Mouse (Mus musculus) A20 (cell line): Measurements from ENCODE around the gene Khdc3.
"Not testable (repeated sequence)": the region's sequence is repeated elsewhere in the genome, so short reads cannot be mapped to it uniquely, and the experiment has no call there.

Experiments
- DNase-seq: peaks from one replicate; pipeline ENCODE4 v3.0.0-alpha.2; 2011; ENCODE audit warnings: low read depth, low spot score

Gene Khdc3

DNA sequence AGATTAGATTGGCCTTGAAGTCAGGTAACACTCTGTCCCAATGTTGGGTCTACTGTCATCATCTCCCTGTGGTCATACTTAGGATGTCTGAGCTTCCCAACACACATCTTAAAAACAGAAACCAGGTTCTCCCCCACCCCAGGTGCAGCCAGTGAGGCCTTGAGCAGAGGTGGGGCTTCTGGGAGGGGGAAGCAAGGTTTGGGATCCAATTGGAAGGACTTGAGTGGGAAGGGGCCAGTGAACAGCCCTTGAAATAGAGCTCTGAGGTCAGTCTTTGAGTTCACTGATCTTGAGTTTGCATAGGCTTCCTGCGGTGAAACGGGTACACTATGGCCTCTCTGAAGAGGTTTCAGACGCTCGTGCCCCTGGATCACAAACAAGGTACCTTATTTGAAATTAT lies 545 bp downstream of the Khdc3 start, which contains the start of gene Gm20509:
TSS of gene Gm20509 (plus strand) at position 290 of the 400 bp plus-strand sequence.
- DNase-seq = no peak

DNA sequence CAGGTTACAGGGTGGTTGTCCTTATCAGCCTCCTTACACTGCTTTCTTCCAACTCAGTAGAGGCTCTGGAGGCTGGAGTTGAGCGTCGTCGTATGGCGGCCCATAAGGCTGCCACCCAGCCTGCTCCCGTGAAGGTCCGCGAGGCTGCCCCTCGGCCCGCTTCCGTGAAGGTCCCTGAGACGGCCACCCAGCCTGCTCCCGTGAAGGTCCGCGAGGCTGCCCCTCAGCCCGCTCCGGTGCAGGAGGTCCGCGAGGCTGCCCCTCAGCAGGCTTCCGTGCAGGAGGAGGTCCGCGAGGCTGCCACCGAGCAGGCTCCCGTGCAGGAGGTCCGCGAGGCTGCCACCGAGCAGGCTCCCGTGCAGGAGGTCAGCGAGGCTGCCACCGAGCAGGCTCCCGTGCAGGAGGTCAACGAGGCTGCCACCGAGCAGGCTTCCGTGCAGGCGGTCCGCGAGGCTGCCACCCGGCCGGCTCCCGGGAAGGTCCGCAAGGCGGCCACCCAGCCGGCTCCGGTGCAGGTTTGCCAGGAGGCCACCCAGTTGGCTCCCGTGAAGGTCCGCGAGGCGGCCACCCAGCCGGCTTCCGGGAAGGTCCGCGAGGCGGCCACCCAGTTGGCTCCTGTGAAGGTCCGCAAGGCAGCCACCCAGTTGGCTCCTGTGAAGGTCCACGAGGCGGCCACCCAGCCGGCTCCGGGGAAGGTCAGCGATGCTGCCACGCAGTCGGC lies 1.7 kb downstream of the Khdc3 start:
- DNase-seq = no peak

DNA sequence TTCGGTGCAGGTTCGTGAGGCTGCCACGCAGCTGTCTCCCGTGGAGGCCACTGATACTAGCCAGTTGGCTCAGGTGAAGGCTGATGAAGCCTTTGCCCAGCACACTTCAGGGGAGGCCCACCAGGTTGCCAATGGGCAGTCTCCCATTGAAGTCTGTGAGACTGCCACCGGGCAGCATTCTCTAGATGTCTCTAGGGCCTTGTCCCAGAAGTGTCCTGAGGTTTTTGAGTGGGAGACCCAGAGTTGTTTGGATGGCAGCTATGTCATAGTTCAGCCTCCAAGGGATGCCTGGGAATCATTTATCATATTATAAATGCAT lies 2.2 kb downstream of the Khdc3 start:
- no peak for DNase-seq

DNA sequence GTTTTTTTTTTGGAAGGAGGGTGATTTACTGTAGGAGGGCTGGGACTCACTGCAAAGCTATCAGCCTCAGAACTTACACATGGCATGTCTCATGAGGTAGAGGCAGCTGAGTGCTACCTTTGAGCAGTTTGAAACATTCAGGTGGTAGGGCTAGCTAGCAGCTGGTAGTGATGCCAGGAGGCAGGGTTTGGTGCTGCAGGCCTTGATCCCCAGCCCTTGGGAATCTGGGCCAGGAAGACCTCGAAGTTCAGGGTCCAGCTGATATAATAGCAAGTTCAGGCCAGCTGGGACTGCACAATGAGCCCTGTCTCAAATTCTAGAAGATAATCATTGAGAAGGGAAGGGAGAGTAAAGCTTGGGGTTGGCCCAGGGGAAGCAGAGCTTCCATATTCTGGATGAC lies 3.5 kb downstream of the Khdc3 start:
- DNase-seq = no peak

DNA sequence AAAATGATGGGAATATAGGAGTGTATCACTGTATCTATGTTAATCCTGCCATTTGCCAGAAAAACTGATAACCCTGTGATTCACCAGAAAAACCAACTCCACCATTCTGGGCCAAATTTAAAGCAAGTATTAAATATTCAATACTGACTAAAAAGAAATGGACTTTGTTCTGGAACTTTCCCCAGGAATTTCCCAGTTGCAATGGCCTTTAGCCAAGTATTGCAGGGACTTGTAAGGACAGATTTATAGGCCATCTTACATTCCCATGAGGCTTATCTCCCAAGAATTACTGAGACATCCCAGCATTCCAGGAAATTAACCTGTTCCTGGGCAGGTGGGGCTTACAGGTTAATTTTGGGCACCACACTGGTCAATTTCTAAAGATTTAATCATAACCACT lies 4.1 kb downstream of the Khdc3 start:
- no peak for DNase-seq

DNA sequence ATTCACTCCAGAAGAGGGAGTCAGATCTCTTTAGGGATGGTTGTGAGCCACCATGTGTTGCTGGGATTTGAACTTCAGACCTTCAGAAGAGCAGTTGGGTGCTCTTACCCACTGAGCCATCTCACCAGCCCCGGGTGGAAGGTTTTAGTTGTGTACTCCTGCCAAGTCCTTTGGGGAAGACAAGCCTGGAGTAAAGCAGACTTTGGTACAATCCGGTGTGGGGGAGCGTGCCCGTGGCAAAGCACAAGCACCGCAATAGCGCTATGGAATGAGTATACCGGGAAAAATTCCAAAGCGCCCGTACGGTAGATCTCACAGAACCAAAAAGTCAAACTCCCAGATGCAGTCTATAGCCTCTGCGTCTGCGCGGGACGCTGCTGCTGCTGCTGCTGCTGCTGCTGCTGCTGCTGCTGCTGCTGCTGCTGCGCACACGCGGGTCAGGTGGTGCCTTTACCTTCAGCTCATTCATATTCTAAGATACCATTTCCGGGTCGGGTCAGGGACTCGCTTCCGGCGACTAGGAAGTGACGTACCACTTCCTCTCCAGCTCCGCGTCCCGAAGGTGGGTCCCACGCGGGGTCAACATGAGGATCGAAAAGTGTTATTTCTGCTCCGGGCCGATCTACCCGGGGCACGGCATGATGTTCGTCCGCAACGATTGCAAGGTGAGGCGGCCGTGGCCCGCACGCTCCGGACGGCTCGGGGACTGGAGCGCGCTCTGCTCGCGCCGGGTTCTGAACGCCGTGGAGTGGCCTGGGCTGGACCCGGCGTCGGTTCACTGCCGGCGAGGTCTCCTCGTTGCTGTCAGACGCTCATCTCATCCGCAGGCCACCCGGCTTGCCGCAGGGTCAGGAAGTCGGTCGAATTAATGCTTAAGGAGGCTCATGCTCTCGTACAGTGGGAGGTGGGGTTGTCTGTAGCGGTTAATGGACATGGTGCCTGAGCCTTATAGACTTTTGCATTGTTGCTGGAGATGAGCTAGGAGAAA lies 11.6 kb downstream of the Khdc3 start, which contains the start of gene Rsl24d1:
TSS of gene Rsl24d1 (plus strand) at position 508 of the 988 bp plus-strand sequence.
- peak; percentile 93 for DNase-seq

DNA sequence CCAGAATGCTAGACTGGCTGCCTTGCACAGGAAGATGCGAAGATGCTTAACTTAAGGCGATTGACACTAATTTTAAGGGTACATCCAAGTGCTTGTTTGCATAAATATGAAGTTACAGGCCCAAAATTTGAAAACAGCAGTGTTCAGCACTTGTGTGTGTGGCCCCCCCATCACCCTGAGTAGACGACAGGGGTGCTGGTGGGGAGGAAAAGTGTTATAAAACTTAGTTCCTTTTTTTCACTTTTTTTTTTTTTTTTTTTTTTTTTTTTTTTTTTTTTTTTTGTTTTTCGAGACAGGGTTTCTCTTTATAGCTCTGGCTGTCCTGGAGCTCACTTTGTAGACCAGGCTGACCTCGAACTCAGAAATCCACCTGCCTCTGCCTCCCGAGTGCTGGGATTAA lies 15.1 kb downstream of the Khdc3 start:
- DNase-seq = not testable (repeated sequence)

DNA sequence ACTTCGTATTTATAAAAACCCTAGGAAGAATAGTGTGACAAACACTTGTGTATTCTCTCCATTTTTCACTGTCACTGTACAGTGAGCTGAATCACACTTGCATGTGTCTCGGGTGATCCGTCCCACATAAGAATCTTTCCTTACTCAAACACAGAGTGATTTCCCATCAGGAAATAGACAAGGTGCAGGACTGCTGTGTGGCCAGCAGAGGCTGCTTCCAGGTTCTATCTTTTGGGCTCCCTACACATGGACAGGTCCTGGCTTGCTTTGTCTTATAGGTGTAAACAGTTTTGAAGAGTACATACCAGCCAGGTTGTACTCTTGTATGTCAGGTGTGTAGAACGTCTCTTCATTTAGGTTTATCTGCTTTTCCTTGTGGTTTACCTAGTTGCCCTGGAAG lies 16.4 kb downstream of the Khdc3 start:
- DNase-seq = no peak

DNA sequence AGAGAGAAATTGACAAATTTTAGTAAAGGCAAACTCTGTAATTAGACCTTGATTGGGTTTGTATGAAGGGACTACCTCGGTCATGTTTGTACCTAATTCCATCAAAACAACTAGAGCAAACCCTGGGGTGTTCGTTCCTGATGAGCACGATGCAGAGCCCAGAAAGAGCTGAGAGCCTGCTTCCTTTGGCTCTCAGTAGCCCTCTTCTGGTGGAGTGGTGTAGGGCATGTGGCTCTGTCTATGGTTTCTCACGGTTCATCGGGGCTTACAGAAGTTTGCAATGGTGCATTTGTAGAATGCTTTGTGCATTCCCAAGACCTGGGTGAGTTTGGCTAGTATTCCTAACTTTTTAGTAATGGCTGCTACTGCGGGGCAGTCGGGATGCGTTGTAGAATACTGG lies 20.1 kb downstream of the Khdc3 start:
- DNase-seq = peak; percentile 31

DNA sequence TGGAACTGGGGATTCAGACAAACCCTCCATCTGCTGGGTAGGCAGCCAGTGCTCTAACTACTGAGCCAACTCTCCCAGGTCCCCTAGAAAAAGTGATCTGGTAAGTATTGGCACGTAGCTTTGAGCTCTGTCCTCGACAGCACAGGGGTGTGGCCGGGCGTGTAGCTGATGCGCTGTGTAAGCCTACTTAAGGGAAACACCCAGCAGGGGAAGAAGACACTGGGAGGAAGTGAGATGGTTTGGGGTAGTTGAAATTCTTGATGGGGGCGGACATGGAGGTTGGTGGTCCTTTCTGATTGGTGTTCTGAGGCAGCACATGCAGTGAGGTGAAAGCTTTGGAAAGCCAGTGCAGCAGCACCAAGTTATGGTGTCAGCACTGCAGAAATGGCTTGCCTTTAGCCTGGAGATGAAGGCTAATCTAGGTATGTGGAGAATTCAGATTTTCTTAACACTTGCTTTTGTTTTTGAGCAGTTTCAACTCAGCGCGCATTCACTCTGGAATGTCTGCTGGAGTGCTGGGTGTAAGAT lies 23.5 kb downstream of the Khdc3 start:
- DNase-seq = no peak

DNA sequence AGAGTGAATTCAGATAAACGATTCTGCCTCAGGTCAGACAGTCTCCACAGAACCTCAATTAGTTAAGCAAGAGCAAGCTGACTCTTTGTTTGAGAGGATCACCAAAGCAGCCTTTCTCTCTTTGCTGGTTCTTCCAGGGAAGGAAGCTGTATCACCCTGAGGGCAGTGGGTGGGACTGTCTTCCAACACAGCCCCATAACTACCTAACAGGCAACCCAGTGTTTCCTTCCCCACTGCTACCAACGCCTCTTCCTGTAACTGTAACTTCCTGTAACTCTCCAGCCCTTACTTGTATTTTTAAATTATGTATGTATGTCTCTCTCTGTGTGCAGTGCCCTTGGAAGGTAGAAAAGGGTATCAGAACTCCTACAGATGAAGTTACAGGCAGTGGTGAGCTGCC lies 25.8 kb downstream of the Khdc3 start:
- no peak for DNase-seq

DNA sequence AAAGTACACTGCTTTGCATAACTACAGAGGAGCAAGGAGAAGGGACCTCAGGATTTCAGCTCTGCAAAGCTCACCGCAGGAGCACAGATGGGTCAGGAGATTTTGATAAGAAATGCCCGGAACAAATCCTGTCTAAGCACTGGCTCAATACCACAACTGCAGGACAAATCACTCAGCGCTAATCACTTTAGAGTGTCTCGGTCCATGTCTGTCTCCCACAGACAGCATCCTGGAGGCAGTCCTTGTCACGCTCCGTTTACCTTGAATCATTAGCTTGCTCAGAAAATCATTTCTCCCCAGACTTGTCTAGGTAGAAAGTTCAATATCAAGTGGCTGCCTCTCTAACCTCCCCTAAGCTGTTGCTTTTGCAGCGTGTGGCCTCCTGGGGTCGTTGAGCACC lies 28.2 kb downstream of the Khdc3 start:
- DNase-seq = no peak

DNA sequence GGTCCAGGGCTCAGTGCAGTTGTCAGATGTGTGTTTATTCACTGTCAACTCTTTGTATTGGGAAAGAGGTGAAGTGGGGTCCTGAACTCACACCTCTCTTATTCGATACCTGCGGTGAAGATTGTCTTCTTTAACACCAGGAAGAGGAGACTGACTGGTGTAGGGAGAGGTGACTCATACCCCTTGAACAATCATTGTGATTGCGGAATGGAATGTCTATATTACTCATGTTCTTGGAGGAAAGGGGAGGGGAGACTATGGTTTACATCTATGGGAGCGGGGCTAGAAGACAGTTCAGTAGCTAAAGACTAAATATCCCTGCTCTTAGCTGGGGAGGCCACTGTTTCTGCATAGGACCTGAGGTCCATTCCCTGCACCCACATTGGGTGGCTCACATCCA lies 28.9 kb downstream of the Khdc3 start:
- DNase-seq = no peak

DNA sequence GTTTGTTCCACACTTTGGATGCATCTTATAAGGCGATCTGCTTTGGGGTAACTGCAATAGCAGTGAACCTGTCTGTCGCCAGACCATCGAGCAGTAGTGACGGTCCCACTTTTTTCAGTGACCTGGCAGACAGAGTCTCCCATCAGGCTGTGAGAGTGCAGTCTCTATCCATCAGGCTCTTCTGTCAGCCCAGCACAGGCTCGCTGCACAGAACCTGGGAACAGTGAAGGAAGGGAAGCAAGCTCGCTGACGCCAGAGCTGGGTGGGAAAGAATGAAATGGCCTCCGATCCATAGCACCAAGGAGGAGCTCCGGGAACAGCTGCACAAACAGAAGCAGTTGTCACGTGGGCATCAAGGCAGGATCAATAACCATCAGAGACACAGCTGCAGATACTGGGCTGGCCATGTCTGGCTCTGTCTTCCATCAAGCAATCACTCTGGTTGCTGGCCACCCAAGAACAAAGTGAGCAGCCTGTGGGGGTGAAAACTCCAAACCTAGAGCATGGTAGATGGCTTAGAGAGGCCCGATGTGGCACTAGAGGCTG lies 35.8 kb downstream of the Khdc3 start:
- DNase-seq = no peak
